23 mouse cellular contexts compared by ENCODE assay signal in the genomic region with DNA sequence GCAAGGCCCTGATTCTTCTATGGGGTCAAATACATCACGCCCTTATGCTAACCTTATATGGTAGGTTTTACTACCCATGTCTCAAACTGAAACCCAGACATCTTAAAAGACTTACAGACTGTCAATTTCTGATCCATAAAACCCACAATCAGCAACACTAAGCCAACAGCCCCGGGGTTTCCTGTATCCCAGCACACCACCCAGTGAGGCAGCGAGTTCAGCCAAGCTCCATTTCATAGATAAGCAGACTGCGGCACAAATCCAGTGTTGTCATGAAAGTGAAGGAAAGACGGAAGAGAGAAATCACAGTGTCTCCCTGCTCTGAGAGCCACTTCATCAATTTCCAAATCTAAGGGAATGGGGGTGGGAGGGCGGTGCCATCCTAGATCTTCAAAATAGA. TPM values are rescaled to one million over a fixed set of nuclear protein-coding genes. Genes with fewer than 3 reads are reported as not detected.
"Had no signal": no experiment of that assay in that cellular context is flagged by ENCODE, and none has a peak within 500 bp of the region (broad histone marks: within the 10 kb centered on the region; RNA-seq: fewer than 3 reads in every experiment).

No protein-coding gene starts in this region.

- H3K9ac ChIP-seq: liver, embryonic 12.5 days; liver, embryonic 15.5 days; lung, embryonic 15.5 days; midbrain, embryonic 13.5 days; neural tube, embryonic 13.5 days had no signal

- H3K4me3 ChIP-seq: layer of hippocampus, adult 2 months; liver, embryonic 12.5 days; liver, embryonic 15.5 days; lung, embryonic 15.5 days; megakaryocyte, embryonic 14.5 days; midbrain, embryonic 10.5 days; midbrain, embryonic 13.5 days; myocyte; neural tube, embryonic 13.5 days had no signal

- ATAC-seq: liver, embryonic 12.5 days; midbrain, embryonic 13.5 days; midbrain, embryonic 16.5 days had no signal

- H3K9me3 ChIP-seq: liver, embryonic 12.5 days; liver, embryonic 15.5 days; lung, embryonic 15.5 days; midbrain, embryonic 13.5 days; neural tube, embryonic 13.5 days had no signal

- H3K4me1 ChIP-seq: liver, embryonic 12.5 days; liver, embryonic 15.5 days; lung, embryonic 15.5 days; megakaryocyte, embryonic 14.5 days; midbrain, embryonic 10.5 days; midbrain, embryonic 13.5 days; neural tube, embryonic 13.5 days had no signal

- H3K36me3 ChIP-seq: liver, embryonic 12.5 days; liver, embryonic 15.5 days; lung, embryonic 15.5 days; midbrain, embryonic 10.5 days; midbrain, embryonic 13.5 days; neural tube, embryonic 13.5 days had no signal

- H3K27me3 ChIP-seq: liver, embryonic 12.5 days; liver, embryonic 15.5 days; lung, embryonic 15.5 days; megakaryocyte, embryonic 14.5 days; midbrain, embryonic 13.5 days; neural tube, embryonic 13.5 days had no signal

- H3K4me2 ChIP-seq: liver, embryonic 12.5 days; liver, embryonic 15.5 days; lung, embryonic 15.5 days; midbrain, embryonic 13.5 days; neural tube, embryonic 13.5 days had no signal

- DNase-seq: kidney, adult 9 months; kidney, postnatal 14 days; kidney, postnatal 4 days; layer of hippocampus, adult 9-11 months; liver; lung, adult 18-20 months; lung, postnatal 10 days; lung, postnatal 36 days; retina, postnatal 1 day; thymus, adult 18-20 months; thymus, postnatal 36 days had no signal

- H3K27ac ChIP-seq: layer of hippocampus, adult 2 months; liver, embryonic 12.5 days; liver, embryonic 15.5 days; lung, embryonic 15.5 days; midbrain, embryonic 10.5 days; midbrain, embryonic 13.5 days; neural tube, embryonic 13.5 days had no signal

RNA-seq across cellular contexts. Expression of gene Pakap, which starts 50.8 kb away (rescaled TPM):
- total RNA-seq: monocyte, adult 5-6 weeks; neutrophil, adult 5-6 weeks had no signal
